Mouse (Mus musculus) kidney, postnatal 36 days (tissue): ENCODE data around the gene Slc2a10.
"Not testable (repeated sequence)": the region's sequence is repeated elsewhere in the genome, so short reads cannot be mapped to it uniquely, and the experiment has no call there.

Experiments used
- DNase-seq, 2 experiments: peaks; one replicate each; pipeline ENCODE4 v3.0.0; 2021 to 2022; ENCODE audit warnings: mixed read lengths in 2 of 2

The Slc2a10 gene

GRCm38 (mm10) chr2:165509686-165510085 lies 6.1 kb downstream of the Slc2a10 start:
- DNase-seq: no peak

- no peak for DNase-seq
These were observed 6.9 kb downstream of the Slc2a10 start for GRCm38 (mm10) chr2:165510466-165510865.

GRCm38 (mm10) chr2:165510914-165511458 lies 7.4 kb downstream of the Slc2a10 start:
- not testable (repeated sequence) for DNase-seq

GRCm38 (mm10) chr2:165511530-165511929 lies 7.9 kb downstream of the Slc2a10 start:
- not testable (repeated sequence) for DNase-seq

- DNase-seq: no peak
These were observed 8.8 kb downstream of the Slc2a10 start for GRCm38 (mm10) chr2:165512426-165512825.

GRCm38 (mm10) chr2:165512870-165513600 lies 9.4 kb downstream of the Slc2a10 start:
- DNase-seq: peak; percentile 78 to 85

GRCm38 (mm10) chr2:165515178-165515728 lies 11.7 kb downstream of the Slc2a10 start:
- peak in 1 of 2 experiments; percentile 21 for DNase-seq

GRCm38 (mm10) chr2:165525609-165526008 lies 22.0 kb downstream of the Slc2a10 start:
- peak in 1 of 2 experiments; percentile 38 for DNase-seq

GRCm38 (mm10) chr2:165529106-165529505 lies 25.5 kb downstream of the Slc2a10 start:
- DNase-seq: peak in 1 of 2 experiments; percentile 74

- no peak for DNase-seq
These were observed 30.2 kb downstream of the Slc2a10 start for GRCm38 (mm10) chr2:165533789-165534188.

- DNase-seq: no peak
These were observed 37.4 kb downstream of the Slc2a10 start for GRCm38 (mm10) chr2:165540975-165541374.

- DNase-seq: no peak
These were observed 39.5 kb downstream of the Slc2a10 start for GRCm38 (mm10) chr2:165542939-165543669.

GRCm38 (mm10) chr2:165543670-165544016 lies 40.1 kb downstream of the Slc2a10 start:
- DNase-seq: no peak

- DNase-seq: no peak
These were observed 42.1 kb downstream of the Slc2a10 start for GRCm38 (mm10) chr2:165545687-165546086.

GRCm38 (mm10) chr2:165546341-165546740 lies 42.8 kb downstream of the Slc2a10 start:
- DNase-seq: no peak

GRCm38 (mm10) chr2:165547410-165547809 lies 43.8 kb downstream of the Slc2a10 start:
- DNase-seq: peak; percentile 32 to 64

- no peak for DNase-seq
These were observed 45.0 kb downstream of the Slc2a10 start for GRCm38 (mm10) chr2:165548627-165549026.

GRCm38 (mm10) chr2:165550410-165550809 lies 46.8 kb downstream of the Slc2a10 start:
- DNase-seq: peak in 1 of 2 experiments; percentile 43

GRCm38 (mm10) chr2:165554066-165554465 lies 50.5 kb downstream of the Slc2a10 start:
- no peak for DNase-seq

GRCm38 (mm10) chr2:165557278-165557677 lies 53.7 kb downstream of the Slc2a10 start:
- no peak for DNase-seq

GRCm38 (mm10) chr2:165558916-165559315 lies 55.3 kb downstream of the Slc2a10 start:
- peak; percentile 71 to 75 for DNase-seq

- DNase-seq: peak; percentile 11 to 15
These were observed 56.1 kb downstream of the Slc2a10 start for GRCm38 (mm10) chr2:165559506-165560235.

- DNase-seq: no peak
These were observed 58.3 kb downstream of the Slc2a10 start for GRCm38 (mm10) chr2:165561861-165562260.
